Mouse (Mus musculus) heart, embryonic 12.5 days (tissue): ENCODE results near the gene Meox2. TPM values are rescaled to one million over a fixed set of nuclear protein-coding genes. Genes with fewer than 3 reads are reported as not detected.
"Not testable (repeated sequence)": the region's sequence is repeated elsewhere in the genome, so short reads cannot be mapped to it uniquely, and the experiment has no call there.

Experiments
- ATAC-seq: fragments of 200-750 bp; cut with Nextera tagmentation; 2 replicates; pipeline ENCODE4 v1.8.0; 2017; ENCODE audit warnings: moderate TSS enrichment, moderate library complexity; ENCODE audit not compliant: insufficient number of reproducible peaks, low FRiP score
- H3K27ac ChIP-seq: fragments of 300-500 bp; sonication (generic); 2 replicates; pipeline ENCODE4 v1.5.1; 2016; ENCODE audit warnings: mild to moderate bottlenecking, moderate library complexity; ENCODE audit not compliant: poor library complexity, severe bottlenecking
- H3K27me3 ChIP-seq: fragments of 300-500 bp; sonication (generic); replicated peaks from 2 replicates; pipeline ENCODE4 v1.6.1; 2016; ENCODE audit warnings: mild to moderate bottlenecking, moderate library complexity
- H3K36me3 ChIP-seq: fragments of 300-500 bp; sonication (generic); 2 replicates; pipeline ENCODE4 v1.6.1; 2016; ENCODE audit warnings: mild to moderate bottlenecking, moderate library complexity
- H3K4me1 ChIP-seq: fragments of 300-500 bp; sonication (generic); replicated peaks from 2 replicates; pipeline ENCODE4 v1.6.1; 2016; ENCODE audit warnings: mild to moderate bottlenecking
- H3K4me2 ChIP-seq: fragments of 300-500 bp; sonication (generic); 2 replicates; pipeline ENCODE4 v1.6.1; 2016; ENCODE audit warnings: mild to moderate bottlenecking, moderate library complexity
- H3K4me3 ChIP-seq: fragments of 300-500 bp; sonication (generic); 2 replicates; pipeline ENCODE4 v1.5.1; 2016; ENCODE audit warnings: mild to moderate bottlenecking
- H3K9ac ChIP-seq: fragments of 300-500 bp; sonication (generic); 2 replicates; pipeline ENCODE4 v1.6.1; 2016; ENCODE audit warnings: mild to moderate bottlenecking, moderate library complexity
- H3K9me3 ChIP-seq: fragments of 300-500 bp; sonication (generic); replicated peaks from 2 replicates; pipeline ENCODE4 v1.6.1; 2016; ENCODE audit warnings: mild to moderate bottlenecking, moderate library complexity
- WGBS: fragments of 180-500 bp; shearing (Covaris S2); methylation state at CpG from one replicate; pipeline ENCODE4 v1.1.7; 2016; 5-methylcytosine and 5-hydroxymethylcytosine counted together
- polyA plus RNA-seq: library from polyadenylated mRNA; unstranded; fragments of >200 nt; fragmentation: Nextera tagmentation; extraction: Ambion mirVana; gene quantifications from 2 replicates; pipeline ENCODE4 v1.2.1, GENCODE M21; 2016

The Meox2 gene
- 0.44 and 0.57 TPM in 2 replicates for polyA plus RNA-seq

DNA sequence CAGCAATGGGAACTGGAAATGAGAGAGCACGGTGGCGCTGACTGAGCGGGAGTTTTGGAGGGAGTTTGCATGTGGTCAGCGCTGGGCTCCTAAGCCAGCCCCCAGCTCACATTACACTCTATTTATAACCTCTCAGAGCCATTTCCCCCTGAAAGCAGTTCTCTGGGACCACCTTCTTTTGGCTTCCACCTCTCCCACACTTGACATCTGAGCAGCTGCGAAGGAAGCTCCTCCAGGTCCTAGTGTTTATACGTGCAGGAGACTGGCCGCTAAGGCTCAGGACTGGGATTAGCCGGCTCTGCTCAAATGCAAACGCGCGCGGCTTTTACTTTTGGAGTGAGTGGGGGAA is at the start of gene Meox2:
Gene Meox2 (plus strand): TSS at position 151 of the 349 bp plus-strand sequence.
- H3K4me3 ChIP-seq, result peak within 1 kb of the TSS; percentile 48
- peak; percentile 71 for ATAC-seq
- H3K9me3 ChIP-seq, result no peaks in the 10 kb centered on the region
- WGBS, result 0% methylated on average over 12 of the region's 12 CpGs
- peak within 1 kb of the TSS; percentile 86 for H3K4me2 ChIP-seq
- peak within 1 kb of the TSS; percentile 34 for H3K9ac ChIP-seq
- H3K27me3 ChIP-seq, result peaks cover 41% of the 10 kb centered on the region
- no peak within 1 kb of the TSS for H3K27ac ChIP-seq
- H3K4me1 ChIP-seq, result peaks cover 16% of the 10 kb centered on the region
- H3K36me3 ChIP-seq, result no peaks in the 10 kb centered on the region

DNA sequence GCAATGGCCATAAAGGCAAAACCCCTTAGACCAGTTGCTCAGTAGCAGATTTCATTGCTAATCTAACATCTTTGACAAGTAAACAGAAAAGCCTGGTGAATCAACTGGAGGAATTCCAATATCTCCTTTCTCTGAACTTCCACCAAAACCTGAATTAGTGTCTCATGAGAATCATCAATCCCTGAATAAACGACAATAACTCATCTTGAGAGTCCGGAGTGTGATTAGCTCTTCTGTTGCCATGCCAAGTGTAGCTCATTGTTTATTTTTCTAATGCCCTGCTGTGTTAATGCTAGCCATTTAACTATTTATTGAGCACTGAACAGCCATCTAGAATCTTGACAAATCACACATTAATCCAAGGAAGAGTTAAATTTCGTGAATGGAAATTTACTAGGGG is 35.7 kb upstream of the Meox2 start:
- no peaks in the 10 kb centered on the region for H3K9me3 ChIP-seq
- 53% methylated on average over 3 of the region's 3 CpGs for WGBS
- ATAC-seq, result no peak

DNA sequence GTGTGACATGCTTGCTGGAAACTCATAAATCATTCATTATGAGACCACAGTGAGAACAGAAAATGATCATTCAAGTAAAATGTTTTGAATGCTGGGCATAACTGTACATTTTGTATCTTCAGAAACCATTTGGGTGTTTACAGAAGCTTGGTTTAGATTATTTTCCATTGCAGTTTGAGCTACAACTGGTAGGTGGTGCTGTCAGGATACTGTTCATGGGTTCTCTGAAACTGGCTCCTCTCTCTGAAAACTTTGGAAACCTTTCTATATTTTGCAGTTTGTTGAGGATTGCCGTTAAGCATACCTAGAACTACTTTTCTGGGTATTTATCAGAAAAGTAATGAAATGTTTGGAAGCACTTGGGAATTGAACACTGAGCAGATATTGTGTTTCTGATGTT is 31.0 kb upstream of the Meox2 start:
- no peak for ATAC-seq
- 66% methylated on average over 1 of the region's 1 CpGs for WGBS

More for the DNA sequence above, 35.7 kb upstream of the Meox2 start:
- no peak overlapping the region for H3K4me3 ChIP-seq
- H3K9ac ChIP-seq, result no peak overlapping the region
- H3K4me2 ChIP-seq, result no peak overlapping the region
- no peaks in the 10 kb centered on the region for H3K27me3 ChIP-seq
- H3K36me3 ChIP-seq, result no peaks in the 10 kb centered on the region
- no peaks in the 10 kb centered on the region for H3K4me1 ChIP-seq
- H3K27ac ChIP-seq, result no peak overlapping the region

DNA sequence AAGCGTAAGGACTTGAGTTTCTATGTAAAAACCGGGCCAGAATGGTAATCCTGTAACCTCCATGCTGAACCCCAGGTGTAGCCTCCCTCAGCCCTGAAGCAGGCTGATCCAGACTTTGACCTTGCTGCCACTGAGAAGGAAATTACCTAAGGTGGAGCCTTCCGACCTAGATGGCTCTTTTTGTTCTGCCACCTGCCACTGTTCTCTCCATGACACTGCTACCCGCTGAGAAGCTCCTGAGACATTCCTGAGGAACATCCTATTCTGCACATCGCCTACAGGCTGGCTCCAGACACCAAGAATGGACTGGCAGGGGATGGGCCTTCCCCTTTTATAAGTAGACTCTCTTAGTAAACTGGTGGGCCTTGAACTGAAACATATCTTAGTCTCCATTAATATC is 28.3 kb upstream of the Meox2 start:
- ATAC-seq, H3K27ac ChIP-seq: not testable (repeated sequence)
- 57% methylated on average over 5 of the region's 5 CpGs for WGBS

More for the DNA sequence above, 31.0 kb upstream of the Meox2 start:
- Histone ChIP-seq H3K4me1 (no peaks in the 10 kb centered on the region), H3K9me3 (no peaks in the 10 kb centered on the region), H3K27ac (no peak overlapping the region), H3K36me3 (no peaks in the 10 kb centered on the region), H3K27me3 (no peaks in the 10 kb centered on the region), H3K4me2 (no peak overlapping the region), H3K9ac (no peak overlapping the region), H3K4me3 (no peak overlapping the region)

DNA sequence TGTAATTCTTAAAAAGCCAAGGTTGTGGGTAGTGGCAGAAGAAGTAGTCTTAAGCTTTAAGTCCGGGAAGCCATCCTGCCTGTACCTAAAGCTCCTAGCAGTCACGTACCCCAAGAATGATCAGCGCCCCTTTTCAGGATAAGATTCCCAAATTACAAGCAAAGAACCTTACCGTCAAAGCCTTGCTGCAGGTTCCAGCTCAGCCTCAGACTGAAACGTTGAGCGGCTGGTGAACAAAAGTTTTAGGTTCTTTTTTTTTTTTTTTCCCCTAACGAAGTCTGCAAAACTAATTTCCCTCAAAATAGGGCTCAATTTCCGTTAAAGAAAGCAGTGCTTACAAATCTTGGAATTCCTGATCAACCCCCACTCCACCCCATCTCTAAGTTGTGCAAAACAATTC is 1.8 kb upstream of the Meox2 start:
- Histone ChIP-seq H3K4me3 (no peak overlapping the region), H3K4me1 (peaks cover 16% of the 10 kb centered on the region), H3K4me2 (no peak overlapping the region), H3K9me3 (no peaks in the 10 kb centered on the region), H3K27ac (no peak overlapping the region), H3K9ac (no peak overlapping the region), H3K27me3 (peaks cover 41% of the 10 kb centered on the region), H3K36me3 (no peaks in the 10 kb centered on the region)
- 44% methylated on average over 8 of the region's 8 CpGs for WGBS
- no peak for ATAC-seq

More for the DNA sequence above, 28.3 kb upstream of the Meox2 start:
- H3K9ac ChIP-seq, H3K27me3 ChIP-seq, H3K9me3 ChIP-seq, H3K4me2 ChIP-seq, H3K4me1 ChIP-seq, H3K36me3 ChIP-seq, H3K4me3 ChIP-seq: not testable (repeated sequence)

GRCm38 (mm10) chr12:37107150-37107549 is 1.2 kb upstream of the Meox2 start:
- no peak overlapping the region for H3K27ac ChIP-seq
- WGBS, result 29% methylated on average over 2 of the region's 2 CpGs
- H3K9me3 ChIP-seq, result no peaks in the 10 kb centered on the region
- ATAC-seq, result no peak
- H3K4me3 ChIP-seq, result no peak overlapping the region
- peaks cover 41% of the 10 kb centered on the region for H3K27me3 ChIP-seq
- H3K9ac ChIP-seq, result no peak overlapping the region
- H3K36me3 ChIP-seq, result no peaks in the 10 kb centered on the region
- no peak overlapping the region for H3K4me2 ChIP-seq
- peaks cover 16% of the 10 kb centered on the region for H3K4me1 ChIP-seq

GRCm38 (mm10) chr12:37107713-37108389 is 489 bp upstream of the Meox2 start:
- 17% methylated on average over 20 of the region's 20 CpGs for WGBS
- H3K4me3 ChIP-seq, result peak overlapping the region; percentile 48
- no peaks in the 10 kb centered on the region for H3K36me3 ChIP-seq
- H3K4me2 ChIP-seq, result peak overlapping the region; percentile 86
- ATAC-seq, result peak; percentile 9; the same call in 1 of the 2 replicates
- H3K9me3 ChIP-seq, result no peaks in the 10 kb centered on the region
- H3K27ac ChIP-seq, result no peak overlapping the region
- peaks cover 16% of the 10 kb centered on the region for H3K4me1 ChIP-seq
- no peak overlapping the region for H3K9ac ChIP-seq
- peaks cover 41% of the 10 kb centered on the region for H3K27me3 ChIP-seq

DNA sequence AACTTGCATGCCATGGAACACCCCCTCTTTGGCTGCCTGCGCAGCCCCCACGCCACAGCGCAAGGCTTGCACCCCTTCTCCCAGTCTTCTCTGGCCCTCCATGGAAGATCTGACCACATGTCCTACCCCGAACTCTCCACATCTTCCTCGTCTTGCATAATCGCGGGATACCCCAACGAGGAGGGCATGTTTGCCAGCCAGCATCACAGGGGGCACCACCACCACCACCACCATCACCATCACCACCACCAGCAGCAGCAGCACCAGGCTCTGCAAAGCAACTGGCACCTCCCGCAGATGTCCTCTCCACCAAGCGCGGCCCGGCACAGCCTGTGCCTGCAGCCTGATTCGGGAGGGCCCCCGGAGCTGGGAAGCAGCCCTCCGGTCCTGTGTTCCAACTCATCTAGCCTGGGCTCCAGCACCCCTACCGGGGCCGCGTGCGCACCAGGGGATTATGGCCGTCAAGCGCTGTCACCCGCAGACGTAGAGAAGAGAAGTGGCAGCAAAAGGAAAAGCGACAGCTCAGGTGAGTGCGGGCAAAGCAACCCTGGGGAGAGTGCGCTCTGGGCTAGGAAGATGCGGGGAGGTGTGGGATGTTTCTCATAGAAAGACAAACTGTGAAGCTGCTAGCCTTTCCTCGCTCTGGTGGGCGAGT is 606 bp downstream of the Meox2 start:
- Histone ChIP-seq H3K4me3 (peak overlapping the region; percentile 48), H3K9ac (peak overlapping the region; percentile 34), H3K4me2 (peak overlapping the region; percentile 86), H3K27ac (no peak overlapping the region), H3K36me3 (no peaks in the 10 kb centered on the region), H3K4me1 (peaks cover 16% of the 10 kb centered on the region), H3K9me3 (no peaks in the 10 kb centered on the region), H3K27me3 (peaks cover 41% of the 10 kb centered on the region)
- 0 out of 2 replicates have a peak, but pooled peaks have one; percentile 22 for ATAC-seq
- 2% methylated on average over 29 of the region's 29 CpGs for WGBS

DNA sequence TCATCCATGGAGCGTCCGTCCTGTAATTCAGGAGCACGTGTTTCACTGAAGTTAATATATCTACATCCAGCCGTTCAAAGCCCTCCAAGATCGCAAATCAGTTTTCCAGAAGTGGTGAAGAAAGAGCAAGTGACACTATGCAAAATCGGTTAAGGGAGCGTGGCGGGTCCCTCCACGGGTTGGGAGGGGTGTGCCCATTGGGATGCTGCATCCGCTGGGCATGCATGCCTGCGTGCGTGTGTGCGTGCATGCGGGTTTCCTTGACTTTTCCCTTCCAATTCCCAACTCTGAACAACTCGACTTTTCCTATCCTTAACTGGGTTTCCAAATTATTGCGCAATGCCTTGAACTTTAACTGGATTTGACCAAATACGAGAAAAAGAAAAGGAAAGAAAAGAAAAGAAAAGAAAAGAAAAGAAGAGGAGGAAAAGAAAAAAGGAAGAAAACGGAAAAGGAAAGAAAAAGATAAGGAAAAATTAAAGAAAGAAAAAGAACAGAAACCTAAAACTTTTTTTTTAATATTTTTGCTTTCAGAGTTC is 1.2 kb downstream of the Meox2 start:
- Histone ChIP-seq H3K36me3 (no peaks in the 10 kb centered on the region), H3K4me3 (peak overlapping the region; percentile 48), H3K9ac (peak overlapping the region; percentile 34; the same call in 1 of the 2 replicates), H3K9me3 (no peaks in the 10 kb centered on the region), H3K27me3 (peaks cover 41% of the 10 kb centered on the region), H3K4me1 (peaks cover 16% of the 10 kb centered on the region), H3K27ac (no peak overlapping the region), H3K4me2 (peak overlapping the region; percentile 86)
- ATAC-seq, result no peak
- 7% methylated on average over 18 of the region's 18 CpGs for WGBS

DNA sequence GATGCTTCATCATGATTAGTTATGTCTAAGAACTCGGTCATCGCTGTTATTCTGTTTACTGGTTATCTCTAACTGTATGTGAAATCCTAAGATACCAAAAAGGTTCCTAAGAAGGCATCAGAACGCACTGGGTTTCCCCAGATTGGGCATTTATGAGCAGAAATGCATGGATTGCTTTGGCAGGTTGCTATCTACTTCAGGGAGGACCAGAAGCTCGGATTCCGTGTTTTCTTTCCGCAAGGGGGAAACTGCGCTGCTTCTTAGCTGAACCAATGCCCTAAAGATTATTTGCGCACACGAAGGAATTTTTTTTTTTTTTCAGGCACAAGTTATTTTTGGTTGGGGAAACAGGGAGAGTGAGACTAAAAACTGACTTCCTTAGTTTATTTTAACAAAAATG is 2.6 kb downstream of the Meox2 start:
- Histone ChIP-seq H3K9me3 (no peaks in the 10 kb centered on the region), H3K36me3 (no peaks in the 10 kb centered on the region), H3K4me3 (no peak overlapping the region), H3K9ac (no peak overlapping the region), H3K4me2 (no peak overlapping the region), H3K4me1 (peaks cover 16% of the 10 kb centered on the region), H3K27ac (no peak overlapping the region), H3K27me3 (peaks cover 37% of the 10 kb centered on the region)
- WGBS, result 59% methylated on average over 9 of the region's 9 CpGs
- no peak for ATAC-seq

DNA sequence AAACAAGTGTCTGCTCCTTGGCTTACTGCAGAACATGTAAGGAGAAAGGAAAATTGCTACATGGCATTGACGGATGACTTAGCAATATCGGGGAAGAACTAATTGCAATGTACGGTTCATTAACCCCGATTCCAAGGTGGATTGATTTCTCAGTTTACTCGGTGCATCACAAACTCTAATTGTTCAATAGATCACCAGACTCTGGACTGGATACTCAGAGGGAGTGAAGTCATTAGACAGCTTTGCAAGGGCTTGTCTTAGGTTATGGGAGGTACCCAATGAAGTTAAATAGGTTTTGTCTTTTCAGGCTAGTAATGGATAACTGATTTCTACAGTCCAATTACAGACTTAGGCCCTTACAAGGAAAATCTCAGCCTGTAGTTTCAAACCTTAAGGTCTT is 10.9 kb downstream of the Meox2 start:
- Histone ChIP-seq H3K9ac (no peak overlapping the region), H3K4me2 (no peak overlapping the region), H3K27me3 (no peaks in the 10 kb centered on the region), H3K9me3 (no peaks in the 10 kb centered on the region), H3K27ac (no peak overlapping the region), H3K36me3 (no peaks in the 10 kb centered on the region), H3K4me1 (no peaks in the 10 kb centered on the region), H3K4me3 (no peak overlapping the region)
- no peak for ATAC-seq
- WGBS, result 83% methylated on average over 5 of the region's 5 CpGs
